Mouse (Mus musculus) testis, postnatal 10 days (tissue): Measurements from ENCODE around the gene Duoxa2.
"Not testable (repeated sequence)": the region's sequence is repeated elsewhere in the genome, so short reads cannot be mapped to it uniquely, and the experiment has no call there.

Source experiments
- DNase-seq: peaks from one replicate; pipeline ENCODE4 v3.0.0; 2021; ENCODE audit warnings: low spot score

Gene Duoxa2

DNA sequence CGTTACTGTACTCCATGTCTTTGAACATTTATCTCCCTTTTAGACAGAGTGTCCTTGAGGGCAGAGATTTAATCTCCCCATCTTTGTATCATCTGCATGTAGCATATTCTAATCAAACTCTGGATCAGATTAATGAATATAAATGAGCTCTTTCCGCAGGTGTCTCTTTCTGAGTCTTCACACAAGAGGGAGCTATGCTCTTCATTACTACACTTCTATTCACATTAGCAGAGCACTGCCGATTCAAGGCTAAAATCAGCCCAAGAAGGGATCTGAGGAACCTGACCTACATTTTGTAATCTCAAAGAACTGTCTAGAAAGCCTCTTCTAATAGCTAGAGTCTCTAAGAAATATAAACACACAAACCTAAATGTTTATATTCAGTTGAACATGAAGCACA is 10.9 kb downstream of the Duoxa2 start:
- no peak for DNase-seq

DNA sequence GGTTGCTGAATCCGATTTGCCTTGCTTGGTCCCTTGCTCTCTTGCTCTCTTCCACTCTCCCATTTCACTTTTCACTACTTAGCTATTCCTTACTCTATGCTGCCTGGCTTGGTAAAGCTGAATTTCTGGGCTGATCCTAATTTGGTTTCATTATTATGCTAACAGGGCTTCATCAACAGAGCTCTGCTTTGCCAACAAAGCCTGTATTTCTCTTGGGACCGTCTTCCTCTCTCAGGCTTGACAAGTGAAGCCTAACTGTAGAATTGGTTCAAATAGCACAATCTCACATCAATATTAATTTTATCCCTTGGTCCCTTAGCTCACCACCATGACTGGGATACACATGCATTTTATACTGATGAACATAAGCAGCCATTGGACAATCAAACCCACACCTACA is 12.9 kb downstream of the Duoxa2 start:
- no peak for DNase-seq

DNA sequence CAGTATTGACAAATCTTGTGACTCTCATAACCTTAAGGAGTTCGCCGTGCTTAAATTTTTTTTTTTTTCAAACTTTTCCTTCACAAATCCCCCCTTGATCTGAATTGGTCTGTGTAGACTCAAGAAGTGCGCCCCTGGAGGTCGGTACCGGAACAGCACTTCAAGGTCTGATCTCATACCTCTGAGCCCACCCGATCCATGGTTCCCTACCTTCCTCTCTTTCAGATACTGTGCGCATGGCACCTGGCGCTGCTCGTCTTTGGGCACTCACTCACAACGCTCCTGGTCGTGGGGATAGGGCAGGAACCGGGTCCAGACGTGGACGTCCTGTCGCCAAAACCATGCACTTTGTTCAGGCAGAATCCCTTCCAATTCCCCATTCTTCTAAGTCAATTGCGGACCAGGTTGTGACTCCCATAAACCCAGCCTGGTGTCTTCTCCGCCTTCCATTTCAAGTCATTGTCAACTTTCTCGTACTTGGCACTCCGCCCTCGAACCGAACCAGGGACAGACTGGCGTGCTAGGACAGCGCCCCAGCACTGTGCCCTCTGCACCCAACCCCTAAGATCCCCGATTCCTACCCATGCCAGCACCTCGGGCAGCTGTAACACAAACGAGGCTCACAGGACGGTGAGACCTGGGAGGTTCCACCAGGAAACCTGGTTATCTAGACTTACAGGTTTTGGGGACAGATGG is 14.2 kb downstream of the Duoxa2 start:
- DNase-seq, result peak; percentile 84

DNA sequence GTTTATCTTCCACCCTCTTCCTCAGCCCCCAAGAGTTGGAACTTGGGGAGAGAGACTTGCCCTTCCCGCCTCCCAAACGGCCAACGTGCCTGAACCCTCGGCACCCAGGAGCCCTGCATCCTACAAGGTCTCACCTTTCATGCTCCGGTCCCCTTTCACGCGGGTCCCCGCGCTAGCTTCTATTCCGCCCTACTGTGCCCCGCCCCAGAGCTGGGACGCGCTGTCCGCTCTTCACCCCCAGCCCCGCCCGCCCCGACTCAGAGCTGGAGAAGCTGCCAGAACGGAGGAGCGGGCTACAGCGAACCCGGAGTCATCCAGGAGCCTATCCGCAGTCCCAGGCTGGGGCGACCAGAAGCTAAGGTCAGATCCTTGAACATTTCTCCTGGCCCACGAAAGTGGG is 14.8 kb downstream of the Duoxa2 start, which contains the start of gene Duoxa1:
Gene Duoxa1, minus strand, starts transcription at position 195 of the 400 bp plus-strand sequence.
- no peak for DNase-seq

DNA sequence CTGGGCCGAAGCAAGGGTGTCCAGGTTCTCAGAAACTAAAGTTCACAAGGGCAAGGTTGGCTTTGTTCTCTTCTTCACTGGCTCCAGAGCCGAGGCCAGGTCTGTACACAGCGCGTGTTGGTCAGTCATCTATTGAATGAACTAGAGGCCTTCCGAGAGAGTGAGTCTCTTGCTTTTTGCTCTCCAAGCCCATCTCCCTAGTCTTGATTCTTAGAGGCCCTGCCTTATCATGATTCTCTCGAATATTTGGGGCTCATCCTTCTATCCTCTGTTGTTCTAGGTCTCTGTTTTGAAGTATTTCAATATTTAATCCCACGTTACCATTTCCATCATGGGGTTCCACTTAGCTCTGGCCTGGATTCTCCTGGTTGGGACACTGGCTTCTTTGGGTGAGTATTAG is 16.7 kb downstream of the Duoxa2 start, which contains the start of gene Duox1:
Gene Duox1, plus strand, starts transcription at position 301 of the 400 bp plus-strand sequence.
- DNase-seq, result no peak

DNA sequence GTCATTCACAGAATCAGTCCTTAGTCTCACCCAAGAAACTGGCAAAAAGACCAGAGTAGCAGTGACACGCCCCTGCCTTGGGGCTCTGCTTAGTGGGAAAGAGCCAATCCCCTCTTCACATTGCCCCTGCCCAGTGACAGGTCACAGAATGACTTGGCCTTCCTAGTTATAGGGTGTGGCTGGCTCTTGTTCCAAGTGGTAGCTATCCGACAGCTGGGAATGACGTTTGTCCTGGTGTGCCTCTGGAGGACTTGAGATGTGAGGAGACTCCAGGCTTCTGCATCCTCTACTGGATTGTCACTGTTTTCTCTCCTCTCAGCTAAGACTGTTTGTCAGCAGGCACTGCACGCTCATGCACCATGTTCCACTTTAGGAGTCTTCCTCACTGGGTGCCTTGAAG is 18.7 kb downstream of the Duoxa2 start:
- DNase-seq, result no peak

DNA sequence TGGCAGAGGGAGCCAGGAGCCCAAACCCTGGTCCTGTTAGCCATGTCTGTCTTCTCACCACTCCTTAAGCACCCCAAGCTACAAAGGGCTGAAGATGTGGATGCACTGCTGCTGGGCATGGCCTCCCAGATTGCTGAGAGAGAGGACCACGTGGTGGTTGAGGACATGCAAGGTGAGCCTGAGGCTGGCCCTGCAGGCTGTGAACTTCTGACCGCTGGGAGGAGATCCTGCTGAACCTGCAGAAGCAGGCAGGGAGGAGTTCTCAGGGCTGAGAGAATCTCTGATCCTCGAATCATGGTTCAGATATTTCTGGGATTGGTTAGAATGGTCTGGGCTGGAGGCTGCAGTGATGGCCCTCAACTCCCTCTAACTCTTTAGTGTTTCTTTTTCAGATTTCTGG is 25.3 kb downstream of the Duoxa2 start:
- no peak for DNase-seq

DNA sequence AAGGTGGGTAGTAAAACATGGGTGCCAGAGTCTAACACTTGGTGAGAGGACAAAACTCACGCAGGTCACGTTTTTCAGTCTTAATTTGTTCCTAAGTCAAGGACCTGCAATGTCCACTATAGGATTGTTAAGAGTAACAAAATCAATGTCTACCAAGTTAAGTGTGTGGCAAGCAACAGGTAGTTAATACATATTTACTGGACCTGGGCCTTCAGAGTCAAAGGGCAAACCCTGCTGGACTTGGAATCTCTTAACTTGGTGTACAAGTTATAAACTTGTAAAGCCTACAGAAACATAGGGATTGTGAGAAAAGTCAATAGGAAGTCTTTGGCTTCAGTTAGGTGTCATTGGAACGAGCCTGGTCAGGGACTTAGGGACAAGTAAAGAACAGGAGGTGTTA is 25.9 kb downstream of the Duoxa2 start:
- DNase-seq, result no peak

DNA sequence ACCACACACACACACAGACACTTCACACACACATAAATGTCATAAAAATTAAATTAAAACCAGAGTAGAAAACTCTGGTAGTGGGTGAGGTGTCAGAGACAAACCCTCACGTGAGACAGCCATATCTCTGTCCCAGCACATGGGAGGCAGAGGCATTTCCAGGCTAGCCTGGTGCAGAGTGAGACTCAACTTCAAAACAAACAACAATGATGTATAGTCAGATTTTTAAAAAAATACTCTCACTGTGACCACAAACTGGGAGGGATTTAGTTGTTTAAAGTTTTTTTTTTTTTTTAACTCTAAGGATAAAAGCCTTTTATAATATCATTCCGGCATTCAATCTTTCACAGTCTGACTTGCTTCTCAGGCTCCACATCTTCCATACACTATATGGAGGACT is 26.7 kb downstream of the Duoxa2 start:
- DNase-seq, result no peak

DNA sequence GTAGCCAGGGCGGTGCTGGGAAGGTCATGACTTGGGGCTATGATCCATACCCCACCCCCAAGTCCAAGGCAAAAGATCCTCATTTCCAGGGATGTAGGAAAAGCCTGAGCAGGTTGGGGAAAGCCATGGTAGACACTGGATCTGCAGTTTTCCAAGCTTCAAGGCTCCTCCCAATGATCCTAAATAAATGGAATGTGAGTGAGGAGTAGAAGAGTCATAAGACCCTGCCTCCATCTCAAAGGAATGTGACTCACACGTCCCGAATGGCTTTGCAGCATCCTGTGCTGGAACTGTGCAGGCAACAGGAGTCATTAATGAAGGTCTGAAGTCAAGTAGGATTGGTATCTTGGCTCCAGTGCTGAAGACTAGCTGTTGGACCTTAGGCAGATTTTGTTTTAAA is 29.3 kb downstream of the Duoxa2 start:
- DNase-seq, result no peak

DNA sequence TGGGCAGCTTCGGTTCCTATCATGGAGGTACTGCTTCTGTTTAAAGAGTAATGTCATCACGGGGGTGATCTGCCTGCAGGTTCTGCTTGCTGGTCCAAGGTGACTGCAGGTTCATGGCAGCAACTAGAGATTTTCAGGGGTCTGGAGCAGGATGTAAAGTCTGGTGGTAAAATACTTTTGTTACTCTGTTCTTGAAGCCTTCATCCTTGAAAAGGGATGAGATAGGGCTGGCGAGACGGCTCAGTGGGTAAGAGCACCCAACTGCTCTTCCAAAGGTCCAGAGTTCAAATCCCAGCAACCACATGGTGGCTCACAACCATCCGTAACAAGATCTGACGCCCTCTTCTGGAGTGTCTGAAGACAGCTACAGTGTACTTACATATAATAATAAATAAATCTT is 31.6 kb downstream of the Duoxa2 start:
- not testable (repeated sequence) for DNase-seq

DNA sequence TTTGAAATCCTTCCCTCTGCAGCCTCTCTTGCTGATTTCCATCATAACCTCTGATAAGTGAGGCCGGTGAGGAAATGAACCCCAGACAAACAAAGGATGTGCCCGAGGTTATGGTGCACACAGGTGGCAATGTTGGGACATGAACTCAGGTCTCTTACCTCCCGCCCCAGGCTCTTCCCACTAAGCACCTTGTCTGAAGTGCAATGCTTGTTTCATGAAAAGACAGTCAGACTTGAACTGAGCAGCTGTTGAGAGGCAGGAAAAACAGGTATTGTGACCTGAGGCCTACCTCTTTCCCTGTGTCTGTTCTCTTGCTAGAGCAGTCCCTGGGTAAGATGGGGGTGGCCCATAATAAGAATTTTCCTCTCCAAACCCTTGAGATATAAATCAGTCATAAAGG is 33.5 kb downstream of the Duoxa2 start:
- no peak for DNase-seq

DNA sequence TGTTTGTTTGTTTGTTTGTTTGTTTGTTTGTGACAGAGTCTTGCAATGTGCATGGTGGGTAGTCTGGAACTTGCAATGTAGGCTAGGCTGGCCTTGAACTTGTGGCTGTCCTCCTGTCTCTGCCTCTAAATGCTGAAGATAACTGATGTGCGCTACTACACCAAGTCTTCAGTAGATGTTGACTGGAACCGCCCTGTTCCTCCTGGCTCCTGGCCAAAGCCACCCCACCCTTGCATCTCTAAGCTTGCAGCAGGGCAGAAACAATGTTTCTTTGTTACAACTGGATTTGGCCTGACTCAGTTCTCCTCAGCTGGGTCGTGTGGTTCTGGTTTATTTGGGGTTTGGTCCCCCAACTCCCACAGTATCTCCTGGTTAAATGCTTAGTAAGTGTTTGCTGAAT is 35.5 kb downstream of the Duoxa2 start:
- peak; percentile 71 for DNase-seq

DNA sequence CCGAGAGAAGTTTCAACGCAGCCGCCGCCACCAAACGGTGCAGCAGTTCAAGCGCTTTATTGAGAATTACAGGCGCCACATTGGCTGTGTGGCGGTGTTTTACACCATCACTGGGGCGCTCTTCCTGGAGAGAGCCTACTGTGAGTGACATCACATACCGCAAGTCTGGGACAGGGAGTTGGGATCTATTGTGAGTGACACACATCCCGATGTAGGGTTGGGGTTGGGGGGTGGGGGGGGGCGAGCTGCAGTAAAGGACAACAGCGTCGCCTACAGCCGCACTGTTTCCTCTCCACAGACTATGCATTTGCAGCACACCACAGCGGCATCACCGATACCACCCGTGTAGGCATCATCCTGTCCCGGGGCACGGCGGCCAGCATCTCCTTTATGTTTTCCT is 38.6 kb downstream of the Duoxa2 start:
- no peak for DNase-seq

DNA sequence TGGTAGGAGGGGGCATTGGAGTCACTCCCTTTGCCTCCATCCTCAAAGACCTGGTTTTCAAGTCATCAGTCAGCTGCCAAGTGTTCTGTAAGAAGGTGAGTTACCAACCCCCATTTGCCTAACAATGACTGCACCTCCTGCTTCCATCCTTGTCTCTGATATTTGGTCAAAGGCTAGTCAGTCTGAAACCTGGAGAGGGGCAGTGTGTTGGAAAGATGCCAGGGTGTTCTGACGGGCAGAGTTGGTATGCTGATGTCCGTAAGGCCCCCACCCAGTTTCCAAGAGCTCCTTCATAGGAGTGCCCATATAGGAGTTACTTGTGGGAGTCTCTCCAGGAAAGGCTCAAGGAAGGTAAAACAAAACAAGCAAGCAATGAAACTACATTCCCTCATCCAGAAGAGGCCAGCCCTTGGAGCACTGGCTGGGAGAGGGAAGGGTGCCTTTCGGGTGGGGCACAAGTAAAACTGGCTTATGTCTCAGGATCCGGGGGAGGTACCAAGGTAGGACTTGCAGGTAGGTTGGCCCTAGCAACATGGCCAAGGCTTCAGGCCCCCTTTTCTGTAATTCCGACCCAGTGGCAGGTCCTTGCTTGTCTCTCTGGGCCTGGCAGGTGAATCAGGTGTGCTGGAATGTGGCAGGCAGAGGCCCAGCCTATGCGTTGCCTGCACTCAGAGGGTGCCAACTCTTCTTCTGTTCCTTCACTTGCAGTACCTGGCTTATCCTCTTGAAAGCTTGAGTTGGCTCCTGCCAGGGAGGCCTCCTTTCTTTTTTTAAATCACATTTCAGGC is 46.6 kb downstream of the Duoxa2 start:
- DNase-seq, result no peak

DNA sequence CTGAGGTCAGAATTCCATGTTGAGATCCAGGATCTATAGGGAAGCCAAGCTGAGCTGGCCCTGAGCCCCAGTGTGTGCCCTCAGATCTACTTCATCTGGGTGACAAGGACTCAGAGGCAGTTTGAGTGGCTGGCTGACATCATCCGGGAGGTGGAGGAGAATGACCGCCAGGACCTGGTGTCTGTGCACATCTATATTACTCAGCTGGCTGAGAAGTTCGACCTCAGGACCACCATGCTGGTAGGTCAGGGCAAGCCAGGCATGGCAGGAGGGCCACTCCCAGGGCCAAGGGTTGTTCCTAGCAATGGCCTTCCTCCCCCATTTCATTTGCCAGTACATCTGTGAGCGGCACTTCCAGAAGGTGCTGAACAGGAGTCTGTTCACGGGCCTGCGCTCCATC is 47.5 kb downstream of the Duoxa2 start:
- DNase-seq, result not testable (repeated sequence)

DNA sequence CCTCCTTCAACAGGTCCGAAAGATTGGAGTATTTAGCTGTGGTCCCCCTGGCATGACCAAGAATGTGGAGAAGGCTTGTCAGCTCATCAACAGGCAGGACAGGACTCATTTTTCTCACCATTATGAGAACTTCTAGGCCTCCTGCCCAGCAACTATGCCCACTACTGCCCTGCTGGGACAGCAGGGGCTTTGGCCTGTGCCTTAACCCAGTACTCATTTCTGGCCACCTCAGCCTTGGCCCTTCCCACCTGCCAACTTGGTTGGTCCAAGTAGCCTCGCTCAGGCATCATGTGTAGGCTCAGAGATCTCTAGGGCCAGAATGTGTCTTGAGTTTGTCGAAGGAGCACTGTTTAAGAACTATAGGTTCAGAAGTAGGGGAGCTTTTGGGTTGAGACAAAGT is 48.6 kb downstream of the Duoxa2 start:
- DNase-seq, result no peak

DNA sequence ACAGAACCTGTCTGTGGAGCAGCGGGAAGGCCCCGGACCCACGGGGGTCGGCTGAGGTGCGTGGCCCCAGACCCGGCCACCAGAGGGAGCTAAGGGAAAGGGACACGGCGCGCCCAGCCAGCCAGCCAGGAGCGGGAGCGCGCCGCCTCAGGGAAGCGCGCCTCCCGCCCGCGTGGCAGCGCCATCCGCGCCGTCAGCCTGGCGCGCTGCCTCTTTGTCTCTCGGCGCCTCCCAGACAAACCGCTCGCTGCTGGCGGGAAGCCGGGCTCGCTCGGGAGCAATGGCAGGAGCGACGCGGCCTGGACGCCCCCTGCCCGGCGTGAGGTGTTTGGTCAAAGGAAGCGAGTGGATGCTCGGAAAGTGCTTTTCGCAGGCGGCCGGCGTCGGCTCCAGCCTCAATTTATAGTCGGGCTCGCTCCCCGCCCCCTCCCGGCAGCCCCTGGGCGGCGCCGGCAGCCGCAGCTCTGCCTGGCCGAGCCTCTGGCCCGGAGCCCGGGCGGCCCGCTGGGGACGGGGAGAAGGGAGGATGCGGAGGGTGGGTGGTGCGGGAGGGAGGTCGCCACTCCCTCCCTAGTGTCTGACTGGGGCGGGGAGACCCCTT is 49.9 kb downstream of the Duoxa2 start:
- peak; percentile 95 for DNase-seq

DNA sequence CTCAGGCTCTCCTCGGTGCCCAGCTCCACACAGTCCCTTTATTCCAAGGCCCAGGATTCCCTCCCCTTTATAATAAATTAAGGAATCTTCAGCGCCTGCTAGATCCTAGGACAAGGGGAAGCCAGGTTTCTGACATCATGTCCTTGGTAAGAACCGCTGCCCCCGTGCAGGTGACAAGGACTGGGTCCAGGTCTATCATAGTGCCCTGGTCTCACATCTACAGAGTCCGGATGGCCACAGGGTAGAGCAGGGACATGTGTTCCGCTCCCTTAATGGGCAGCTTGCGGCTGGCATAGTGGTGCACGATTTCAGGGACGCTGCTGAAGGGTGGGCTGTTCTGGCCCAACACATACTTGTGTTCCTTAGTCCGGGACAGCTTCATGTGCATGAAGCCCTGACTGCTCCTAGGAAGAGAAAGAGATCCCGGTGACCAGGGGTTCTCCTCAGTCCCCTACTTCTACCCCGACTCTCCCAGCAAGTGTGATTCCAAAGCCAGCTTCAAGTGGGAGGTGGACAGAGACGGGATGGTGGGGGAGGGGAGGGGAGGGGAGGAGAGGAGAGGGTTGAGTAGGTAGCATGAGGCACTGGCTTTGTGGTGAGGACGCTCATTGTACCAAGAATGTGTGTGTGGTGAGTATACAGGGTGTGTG is 50.6 kb downstream of the Duoxa2 start:
- no peak for DNase-seq

DNA sequence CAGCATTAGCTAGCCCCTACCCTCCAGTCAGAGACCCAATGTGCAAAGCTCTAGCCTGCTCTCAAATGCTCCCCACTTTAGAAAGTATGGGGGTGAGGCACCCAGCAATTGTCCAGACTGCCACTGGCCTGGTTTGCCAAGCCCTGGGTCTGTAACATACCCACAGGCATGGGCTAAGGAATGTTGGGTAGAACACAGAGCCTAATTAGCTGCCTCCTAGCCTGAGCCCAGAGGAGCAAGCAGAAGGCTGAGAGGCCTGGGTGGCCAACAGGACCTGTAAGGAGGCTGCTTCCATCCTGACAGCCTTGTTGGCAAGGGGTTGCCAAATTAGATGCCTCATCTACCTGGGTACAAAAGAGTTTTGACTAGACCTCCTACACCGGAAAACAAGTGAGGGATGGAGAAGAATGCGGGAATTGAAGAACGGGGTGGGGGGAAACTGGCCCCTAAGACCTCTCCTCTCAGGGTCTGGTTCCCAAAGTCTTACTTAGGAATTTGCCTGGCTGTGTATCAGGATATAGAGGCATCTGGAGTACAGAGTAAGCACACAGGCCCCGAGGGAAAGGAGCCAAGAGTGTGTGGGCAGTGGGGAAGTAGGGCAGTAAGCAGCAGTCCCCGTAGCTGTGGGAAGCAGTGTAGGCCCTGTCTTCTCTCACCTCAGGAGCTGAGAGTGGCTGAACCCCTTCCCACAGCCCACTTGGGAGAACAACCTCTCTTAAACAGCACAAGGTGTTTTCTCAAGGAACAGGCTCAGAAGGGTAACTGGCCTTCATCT is 52.6 kb downstream of the Duoxa2 start:
- peak; percentile 66 for DNase-seq

DNA sequence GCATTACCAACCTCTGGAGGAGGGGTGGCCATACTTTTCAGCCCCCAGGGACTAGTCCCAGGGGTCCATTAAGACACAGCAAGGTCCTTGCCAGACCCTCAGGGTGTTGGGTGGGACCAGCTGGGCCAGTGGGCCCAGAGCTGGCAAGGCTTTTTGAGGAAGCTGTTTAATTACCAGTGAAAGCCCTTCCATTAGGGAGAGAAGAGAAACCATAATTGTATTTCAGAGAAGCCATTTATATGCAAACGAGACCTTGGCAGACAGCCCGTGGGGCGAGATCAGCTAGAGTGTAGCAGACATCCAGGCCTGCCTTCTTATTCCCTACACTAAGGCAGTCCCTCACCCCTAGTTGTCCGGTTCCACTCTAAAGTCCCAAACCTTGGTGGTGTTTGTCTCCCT is 53.2 kb downstream of the Duoxa2 start:
- peak; percentile 81 for DNase-seq
